Comparison of ENCODE assay signal across 13 mouse cellular contexts in the genomic region with DNA sequence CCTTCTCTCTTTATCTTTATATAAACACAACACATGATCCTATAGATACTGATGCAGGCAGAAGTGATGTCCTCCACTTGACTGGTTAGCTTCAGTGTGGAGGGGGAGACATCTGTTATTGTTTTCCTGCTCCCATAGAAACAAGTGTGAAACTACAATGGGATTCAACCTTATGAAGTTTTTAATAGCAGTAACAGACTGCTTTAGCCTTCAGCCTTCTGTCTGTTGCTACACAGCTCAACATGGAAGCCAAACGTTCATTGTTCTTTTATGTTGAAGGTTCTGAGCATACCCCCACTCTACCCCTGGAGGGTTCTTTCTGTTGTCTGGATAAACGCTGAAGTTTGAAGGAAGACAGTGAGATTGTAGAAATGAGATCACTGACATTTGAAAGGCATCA. TPM values are rescaled to one million over a fixed set of nuclear protein-coding genes. Genes with fewer than 3 reads are reported as not detected.
DNase-seq lines count a peak whose midpoint lies in the region; TF ChIP-seq lines count a peak whose summit lies in the region.
"Had no signal": no experiment of that assay in that cellular context is flagged by ENCODE, and none has a peak within 500 bp of the region (broad histone marks: within the 10 kb centered on the region; RNA-seq: fewer than 3 reads in every experiment).

No protein-coding gene starts in this region.

- no peak for TF ChIP-seq POLR2A in brain, embryonic 14.5 days (IDR thresholded peaks at IDR 0.05; ENCODE audit: borderline replicate concordance, extremely low read depth, insufficient read depth, insufficient read length, poor library complexity, severe bottlenecking)

- TF ChIP-seq CTCF in brain, embryonic 14.5 days (IDR thresholded peaks at IDR 0.05; ENCODE audit: borderline replicate concordance, extremely low read depth, insufficient read depth, insufficient read length): no peak

- peak; percentile 51 for DNase-seq in layer of hippocampus, adult 11-12 months (ENCODE audit: low spot score)
- DNase-seq in layer of hippocampus, postnatal 36 days: no peak
- DNase-seq in brain, adult 2 months (ENCODE audit: low read depth, low spot score): peak; percentile 73
- peak; percentile 3 for DNase-seq in brain, embryonic 14.5 days (ENCODE audit: low read depth)
- peak; percentile 58 for DNase-seq in telencephalon, adult 2 months (ENCODE audit: low read depth, low spot score)
- DNase-seq in left cerebral cortex, adult 18-20 months (ENCODE audit: low spot score in 2 of 2): no peak
- DNase-seq: adrenal gland, adult 2 months; adrenal gland, postnatal 25 days; cerebellum, adult 11 months; cerebellum, adult 8-10 months; cerebellum, postnatal 14 days; gastrocnemius, postnatal 14 days; heart, postnatal 36 days had no signal

RNA-seq across cellular contexts. Expression of a gene that starts 30.2 kb away (rescaled TPM):
- total RNA-seq in layer of hippocampus, postnatal 36 days (2021): 10 to 100 TPM; 23.6 to 28.1 TPM
- 1.9 and 3.1 TPM in 2 replicates for polyA plus RNA-seq in brain, embryonic 14.5 days (2012; rRNA removed)
- total RNA-seq in left cerebral cortex, adult 18-20 months (2021): 10 to 100 TPM in 1 of 2 experiments, 1 to 10 TPM in 1; 8.7 to 11.8 TPM

Comparison
In these comparisons a context has a peak if more than half of its experiments do, and no peak if none do; other contexts are left out.
1. DNase-seq: peak in layer of hippocampus, adult 11-12 months (single experiment), brain, adult 2 months (single experiment), brain, embryonic 14.5 days (single experiment) and telencephalon, adult 2 months (single experiment); none in layer of hippocampus, postnatal 36 days (0 of 2) and left cerebral cortex, adult 18-20 months (0 of 2).